Mouse (Mus musculus) urinary bladder, postnatal 14 days (tissue): ENCODE measurements at regions not wholly inside any gene's neighbourhood (a gene's known extent, or its start where the extent isn't known, plus 50 kb on each side); places are given as distances from the start of the nearest gene placed in this dataset.

Experiments
- DNase-seq: peaks from one replicate; pipeline ENCODE4 v3.0.0; 2021; ENCODE audit warnings: low spot score

GRCm38 (mm10) chr17:52195804-52196203 is 362.7 kb upstream of the Satb1 start:
- no peak for DNase-seq

- DNase-seq = no peak
These were observed 358.1 kb upstream of the Satb1 start for GRCm38 (mm10) chr17:52191064-52191682.

GRCm38 (mm10) chr17:52182706-52183105 is 349.6 kb upstream of the Satb1 start:
- peak; percentile 82 for DNase-seq

- DNase-seq = no peak
These were observed 344.9 kb upstream of the Satb1 start for GRCm38 (mm10) chr17:52177996-52178395.

GRCm38 (mm10) chr17:52168076-52168838 is 335.2 kb upstream of the Satb1 start:
- no peak for DNase-seq

- DNase-seq = no peak
These were observed 334.6 kb upstream of the Satb1 start for GRCm38 (mm10) chr17:52167658-52168057.

GRCm38 (mm10) chr17:52165891-52166485 is 332.9 kb upstream of the Satb1 start:
- DNase-seq = no peak

GRCm38 (mm10) chr17:52162559-52163397 is 329.7 kb upstream of the Satb1 start:
- no peak for DNase-seq

- no peak for DNase-seq
These were observed 317.4 kb upstream of the Satb1 start for GRCm38 (mm10) chr17:52150496-52150895.

GRCm38 (mm10) chr17:52149834-52150233 is 316.7 kb upstream of the Satb1 start:
- no peak for DNase-seq

- DNase-seq = no peak
These were observed 316.0 kb upstream of the Satb1 start for GRCm38 (mm10) chr17:52149068-52149467.

GRCm38 (mm10) chr17:52103891-52104290 is 270.8 kb upstream of the Satb1 start:
- no peak for DNase-seq

- DNase-seq = no peak
These were observed 252.7 kb upstream of the Satb1 start for GRCm38 (mm10) chr17:52085834-52086233.

GRCm38 (mm10) chr17:52084455-52084854 is 251.4 kb upstream of the Satb1 start:
- no peak for DNase-seq

GRCm38 (mm10) chr17:52079316-52079715 is 246.2 kb upstream of the Satb1 start:
- no peak for DNase-seq

GRCm38 (mm10) chr17:52078496-52078895 is 245.4 kb upstream of the Satb1 start:
- no peak for DNase-seq

- DNase-seq = no peak
These were observed 244.9 kb upstream of the Satb1 start for GRCm38 (mm10) chr17:52077951-52078350.

GRCm38 (mm10) chr17:52076746-52077145 is 243.7 kb upstream of the Satb1 start:
- DNase-seq = no peak

- DNase-seq = no peak
These were observed 234.6 kb upstream of the Satb1 start for GRCm38 (mm10) chr17:52067721-52068120.

GRCm38 (mm10) chr17:52064618-52065017 is 231.5 kb upstream of the Satb1 start:
- no peak for DNase-seq

GRCm38 (mm10) chr17:52063121-52063520 is 230.0 kb upstream of the Satb1 start:
- DNase-seq = no peak

- DNase-seq = no peak
These were observed 229.1 kb upstream of the Satb1 start for GRCm38 (mm10) chr17:52062096-52062665.
